Mouse (Mus musculus): ENCODE measurements around the gene Camk1d. TPM values are rescaled to one million over a fixed set of nuclear protein-coding genes. Genes with fewer than 3 reads are reported as not detected.

Gene Camk1d
- polyA plus RNA-seq, 1 experiment from 2014 or later = 0.82 TPM

GRCm38 (mm10) chr2:5658000-5658399 is 56.3 kb downstream of the Camk1d start:
- ATAC-seq (ENCODE audit: low read depth) = no peak
- no peak overlapping the region for H3K27ac ChIP-seq
- no peak overlapping the region for H3K4me2 ChIP-seq
- H3K27me3 ChIP-seq = no peaks in the 10 kb centered on the region
- WGBS (ENCODE audit: insufficient replicate concordance) = 56% methylated on average over 3 of the region's 3 CpGs
- H3K9me3 ChIP-seq (replicated peaks) = no peaks in the 10 kb centered on the region
- H3K4me1 ChIP-seq (replicated peaks) = no peaks in the 10 kb centered on the region
- H3K4me3 ChIP-seq (replicated peaks) = no peak overlapping the region
- H3K36me3 ChIP-seq = no peaks in the 10 kb centered on the region
- no peak for DNase-seq
- no peak overlapping the region for H3K9ac ChIP-seq

- ATAC-seq (ENCODE audit: low read depth) (no peak), DNase-seq (no peak)
- Histone ChIP-seq H3K9me3 (replicated peaks) (no peaks in the 10 kb centered on the region), H3K36me3 (no peaks in the 10 kb centered on the region), H3K4me2 (no peak overlapping the region), H3K4me1 (replicated peaks) (no peaks in the 10 kb centered on the region), H3K4me3 (replicated peaks) (no peak overlapping the region), H3K27me3 (no peaks in the 10 kb centered on the region), H3K9ac (no peak overlapping the region), H3K27ac (no peak overlapping the region)
- WGBS (ENCODE audit: insufficient replicate concordance) = 58% methylated on average over 3 of the region's 3 CpGs
These were observed 58.0 kb downstream of the Camk1d start for GRCm38 (mm10) chr2:5656326-5656725.

DNA sequence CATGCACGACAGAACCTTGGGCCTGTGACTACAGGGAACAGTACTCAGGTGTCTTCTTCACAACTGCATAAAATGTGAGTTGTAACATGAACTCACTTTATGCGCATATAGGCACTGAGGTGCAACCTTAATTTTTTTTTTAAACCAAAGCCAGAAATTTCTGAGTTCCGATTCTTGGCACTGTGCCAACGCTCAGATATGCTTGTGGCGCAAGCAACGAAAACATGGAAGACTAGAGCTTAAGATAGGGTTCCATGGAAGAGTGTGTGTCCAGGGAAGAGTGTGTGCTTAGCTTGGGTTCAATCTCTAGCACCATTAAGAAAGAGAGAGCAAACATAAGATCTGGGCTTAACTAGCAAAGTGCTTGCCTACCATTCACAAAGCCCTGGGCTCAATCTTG is 62.2 kb downstream of the Camk1d start:
- ATAC-seq (ENCODE audit: low read depth) = no peak
- no peaks in the 10 kb centered on the region for H3K27me3 ChIP-seq
- H3K36me3 ChIP-seq = no peaks in the 10 kb centered on the region
- no peak overlapping the region for H3K27ac ChIP-seq
- H3K9ac ChIP-seq = no peak overlapping the region
- no peaks in the 10 kb centered on the region for H3K9me3 ChIP-seq (replicated peaks)
- DNase-seq = no peak
- H3K4me1 ChIP-seq (replicated peaks) = no peaks in the 10 kb centered on the region
- no peak overlapping the region for H3K4me3 ChIP-seq (replicated peaks)
- 78% methylated on average over 6 of the region's 6 CpGs for WGBS (ENCODE audit: insufficient replicate concordance)
- no peak overlapping the region for H3K4me2 ChIP-seq

GRCm38 (mm10) chr2:5651285-5651870 is 62.9 kb downstream of the Camk1d start:
- no peak for ATAC-seq (ENCODE audit: low read depth)
- no peaks in the 10 kb centered on the region for H3K27me3 ChIP-seq
- no peaks in the 10 kb centered on the region for H3K36me3 ChIP-seq
- H3K27ac ChIP-seq = no peak overlapping the region
- no peak overlapping the region for H3K9ac ChIP-seq
- H3K4me2 ChIP-seq = no peak overlapping the region
- WGBS (ENCODE audit: insufficient replicate concordance) = 55% methylated on average over 10 of the region's 10 CpGs
- no peaks in the 10 kb centered on the region for H3K9me3 ChIP-seq (replicated peaks)
- no peak overlapping the region for H3K4me3 ChIP-seq (replicated peaks)
- no peaks in the 10 kb centered on the region for H3K4me1 ChIP-seq (replicated peaks)
- DNase-seq = no peak

GRCm38 (mm10) chr2:5649226-5649625 is 65.1 kb downstream of the Camk1d start:
- H3K36me3 ChIP-seq = no peaks in the 10 kb centered on the region
- no peaks in the 10 kb centered on the region for H3K9me3 ChIP-seq (replicated peaks)
- no peak overlapping the region for H3K4me2 ChIP-seq
- WGBS (ENCODE audit: insufficient replicate concordance) = 69% methylated on average over 5 of the region's 5 CpGs
- ATAC-seq (ENCODE audit: low read depth) (no peak), DNase-seq (no peak)
- H3K4me1 ChIP-seq (replicated peaks) = no peaks in the 10 kb centered on the region
- H3K4me3 ChIP-seq (replicated peaks) = no peak overlapping the region
- H3K27me3 ChIP-seq = no peaks in the 10 kb centered on the region
- no peak overlapping the region for H3K9ac ChIP-seq
- no peak overlapping the region for H3K27ac ChIP-seq

DNA sequence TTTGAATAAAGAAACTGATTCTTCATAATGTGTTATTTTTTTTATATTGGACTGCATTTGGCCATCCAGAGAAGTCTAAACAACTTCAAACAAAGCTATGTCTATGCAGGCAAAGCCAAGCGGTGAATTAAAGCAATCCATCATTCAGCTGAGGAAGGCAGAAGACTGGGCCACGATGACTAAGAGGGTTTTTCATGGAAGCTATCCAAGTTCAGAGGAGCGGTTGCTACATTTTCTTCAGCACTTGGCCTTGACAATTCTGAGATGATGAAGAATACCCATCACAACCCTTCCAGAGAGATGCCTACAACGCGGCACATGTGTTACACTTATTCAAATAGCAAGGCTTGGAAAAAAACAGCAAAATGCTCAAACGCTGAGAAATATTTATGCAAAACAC is 65.6 kb downstream of the Camk1d start:
- H3K4me3 ChIP-seq (replicated peaks) = no peak overlapping the region
- DNase-seq (no peak), ATAC-seq (ENCODE audit: low read depth) (no peak)
- H3K36me3 ChIP-seq = no peaks in the 10 kb centered on the region
- H3K27me3 ChIP-seq = no peaks in the 10 kb centered on the region
- H3K4me2 ChIP-seq = no peak overlapping the region
- H3K4me1 ChIP-seq (replicated peaks) = no peaks in the 10 kb centered on the region
- H3K9me3 ChIP-seq (replicated peaks) = no peaks in the 10 kb centered on the region
- H3K27ac ChIP-seq = no peak overlapping the region
- no peak overlapping the region for H3K9ac ChIP-seq
- 70% methylated on average over 6 of the region's 6 CpGs for WGBS (ENCODE audit: insufficient replicate concordance)

DNA sequence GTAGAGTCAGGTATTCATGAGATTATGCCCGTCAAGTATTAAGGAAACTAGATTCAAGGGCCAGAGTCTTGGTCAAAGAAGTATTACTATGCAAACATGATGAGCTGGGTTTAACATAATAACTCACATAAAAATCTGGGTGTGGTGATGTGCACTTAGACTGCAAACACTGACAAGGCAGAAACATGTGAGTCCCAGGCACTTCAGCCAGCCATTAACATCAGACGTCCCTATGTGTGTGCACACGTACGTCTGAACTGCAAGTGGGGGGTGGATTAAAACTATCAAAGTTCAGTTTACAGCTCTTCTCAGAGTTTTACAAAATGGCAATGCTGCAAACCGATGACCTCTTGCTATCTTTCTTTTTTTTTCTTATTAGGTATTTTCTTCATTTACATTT is 68.0 kb downstream of the Camk1d start:
- no peak overlapping the region for H3K27ac ChIP-seq
- no peaks in the 10 kb centered on the region for H3K9me3 ChIP-seq (replicated peaks)
- H3K36me3 ChIP-seq = no peaks in the 10 kb centered on the region
- ATAC-seq (ENCODE audit: low read depth) (no peak), DNase-seq (no peak)
- no peaks in the 10 kb centered on the region for H3K27me3 ChIP-seq
- WGBS (ENCODE audit: insufficient replicate concordance) = 74% methylated on average over 5 of the region's 5 CpGs
- H3K4me2 ChIP-seq = no peak overlapping the region
- no peaks in the 10 kb centered on the region for H3K4me1 ChIP-seq (replicated peaks)
- no peak overlapping the region for H3K9ac ChIP-seq
- no peak overlapping the region for H3K4me3 ChIP-seq (replicated peaks)

DNA sequence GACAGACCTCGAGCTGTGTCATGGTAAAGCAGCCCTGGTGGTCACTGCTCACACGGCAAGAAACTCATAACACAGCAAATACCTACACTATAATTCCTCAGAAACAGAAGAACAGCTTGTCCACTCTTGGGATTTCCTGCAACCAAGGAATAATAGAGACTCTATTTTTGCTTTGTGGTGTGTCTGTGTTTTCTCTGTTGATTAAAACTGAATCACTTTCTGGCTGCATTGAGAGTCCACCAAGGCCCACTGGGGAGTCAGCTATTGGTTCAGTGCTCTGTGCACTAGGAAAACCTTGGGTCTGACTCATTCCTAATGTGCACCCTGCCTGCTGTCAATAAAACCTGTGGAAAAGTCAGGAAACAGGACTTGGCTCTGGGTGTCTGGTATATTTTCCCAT is 68.7 kb downstream of the Camk1d start:
- Histone ChIP-seq H3K9ac (no peak overlapping the region), H3K9me3 (replicated peaks) (no peaks in the 10 kb centered on the region), H3K4me1 (replicated peaks) (no peaks in the 10 kb centered on the region), H3K4me3 (replicated peaks) (no peak overlapping the region), H3K4me2 (no peak overlapping the region), H3K27ac (no peak overlapping the region), H3K27me3 (no peaks in the 10 kb centered on the region), H3K36me3 (no peaks in the 10 kb centered on the region)
- 59% methylated on average over 2 of the region's 2 CpGs for WGBS (ENCODE audit: insufficient replicate concordance)
- DNase-seq (no peak), ATAC-seq (ENCODE audit: low read depth) (no peak)

GRCm38 (mm10) chr2:5643937-5644336 is 70.4 kb downstream of the Camk1d start:
- no peaks in the 10 kb centered on the region for H3K27me3 ChIP-seq
- 56% methylated on average over 3 of the region's 3 CpGs for WGBS (ENCODE audit: insufficient replicate concordance)

DNA sequence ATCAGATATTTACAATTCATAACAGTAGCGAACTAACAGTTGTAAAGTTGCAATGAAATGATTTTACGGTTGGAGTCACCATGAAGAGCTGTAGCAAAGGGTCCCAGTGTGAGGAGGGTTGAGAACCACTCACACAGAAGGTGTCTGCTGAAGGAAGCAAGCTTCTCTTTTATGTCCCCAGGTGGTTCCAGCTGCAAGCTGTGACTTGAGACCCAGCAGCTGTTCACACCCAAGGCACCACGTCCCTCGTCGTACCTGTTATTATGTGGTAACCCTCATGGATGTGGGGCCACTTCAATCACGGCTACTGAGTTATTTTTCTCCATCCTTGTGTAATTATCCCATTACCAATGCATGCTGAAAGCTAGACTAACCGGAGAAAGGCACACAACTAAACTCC is 71.1 kb downstream of the Camk1d start:
- Histone ChIP-seq H3K9me3 (replicated peaks) (no peaks in the 10 kb centered on the region), H3K9ac (no peak overlapping the region), H3K27ac (no peak overlapping the region), H3K4me1 (replicated peaks) (no peaks in the 10 kb centered on the region), H3K27me3 (no peaks in the 10 kb centered on the region), H3K4me3 (replicated peaks) (no peak overlapping the region), H3K4me2 (no peak overlapping the region), H3K36me3 (no peaks in the 10 kb centered on the region)
- 55% methylated on average over 7 of the region's 7 CpGs for WGBS (ENCODE audit: insufficient replicate concordance)
- ATAC-seq (ENCODE audit: low read depth) (no peak), DNase-seq (no peak)

More at GRCm38 (mm10) chr2:5643937-5644336, 70.4 kb downstream of the Camk1d start:
- Histone ChIP-seq H3K4me1 (replicated peaks) (no peaks in the 10 kb centered on the region), H3K36me3 (no peaks in the 10 kb centered on the region), H3K4me3 (replicated peaks) (no peak overlapping the region), H3K9me3 (replicated peaks) (no peaks in the 10 kb centered on the region), H3K4me2 (no peak overlapping the region), H3K9ac (no peak overlapping the region), H3K27ac (no peak overlapping the region)
- ATAC-seq (ENCODE audit: low read depth) (no peak), DNase-seq (no peak)

GRCm38 (mm10) chr2:5642624-5643023 is 71.7 kb downstream of the Camk1d start:
- no peak overlapping the region for H3K4me2 ChIP-seq
- no peaks in the 10 kb centered on the region for H3K27me3 ChIP-seq
- WGBS (ENCODE audit: insufficient replicate concordance) = 5% methylated on average over 5 of the region's 5 CpGs
- H3K4me3 ChIP-seq (replicated peaks) = no peak overlapping the region
- no peaks in the 10 kb centered on the region for H3K36me3 ChIP-seq
- H3K27ac ChIP-seq = no peak overlapping the region
- no peak overlapping the region for H3K9ac ChIP-seq
- no peaks in the 10 kb centered on the region for H3K4me1 ChIP-seq (replicated peaks)
- ATAC-seq (ENCODE audit: low read depth) = no peak
- no peaks in the 10 kb centered on the region for H3K9me3 ChIP-seq (replicated peaks)
- no peak for DNase-seq

DNA sequence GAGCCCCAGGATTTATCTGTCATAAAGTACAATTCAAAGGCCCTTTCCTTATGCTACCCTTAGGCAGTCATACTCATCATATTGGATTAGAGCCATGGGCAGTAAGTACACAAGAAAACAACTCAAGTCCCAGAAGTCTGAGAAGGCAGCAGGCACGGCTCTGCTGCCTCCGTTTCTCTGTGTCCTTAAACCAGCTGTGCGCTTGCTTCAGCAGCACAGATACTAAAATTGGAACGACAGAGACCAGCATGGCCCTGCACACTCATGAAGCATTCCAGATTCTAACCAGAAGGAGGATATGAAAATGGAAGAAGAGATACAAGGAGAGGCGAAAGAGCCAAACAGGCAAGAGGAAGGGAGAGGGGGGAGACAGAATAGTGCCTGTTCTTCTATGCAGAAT is 72.6 kb downstream of the Camk1d start:
- 54% methylated on average over 5 of the region's 5 CpGs for WGBS (ENCODE audit: insufficient replicate concordance)
- H3K4me2 ChIP-seq = no peak overlapping the region
- no peak overlapping the region for H3K27ac ChIP-seq
- ATAC-seq (ENCODE audit: low read depth) (no peak), DNase-seq (no peak)
- no peaks in the 10 kb centered on the region for H3K4me1 ChIP-seq (replicated peaks)
- no peaks in the 10 kb centered on the region for H3K9me3 ChIP-seq (replicated peaks)
- no peaks in the 10 kb centered on the region for H3K36me3 ChIP-seq
- no peak overlapping the region for H3K4me3 ChIP-seq (replicated peaks)
- no peaks in the 10 kb centered on the region for H3K27me3 ChIP-seq
- H3K9ac ChIP-seq = no peak overlapping the region

All from liver, embryonic 13.5 days (tissue).